Mouse (Mus musculus): ENCODE data around the gene 2010111I01Rik. TPM values are rescaled to one million over a fixed set of nuclear protein-coding genes. Genes with fewer than 3 reads are reported as not detected.
"Not testable (repeated sequence)": the region's sequence is repeated elsewhere in the genome, so short reads cannot be mapped to it uniquely, and the experiment has no call there.

The 2010111I01Rik gene
- polyA plus RNA-seq, 1 experiment from 2014 or later = 23.9 TPM

DNA sequence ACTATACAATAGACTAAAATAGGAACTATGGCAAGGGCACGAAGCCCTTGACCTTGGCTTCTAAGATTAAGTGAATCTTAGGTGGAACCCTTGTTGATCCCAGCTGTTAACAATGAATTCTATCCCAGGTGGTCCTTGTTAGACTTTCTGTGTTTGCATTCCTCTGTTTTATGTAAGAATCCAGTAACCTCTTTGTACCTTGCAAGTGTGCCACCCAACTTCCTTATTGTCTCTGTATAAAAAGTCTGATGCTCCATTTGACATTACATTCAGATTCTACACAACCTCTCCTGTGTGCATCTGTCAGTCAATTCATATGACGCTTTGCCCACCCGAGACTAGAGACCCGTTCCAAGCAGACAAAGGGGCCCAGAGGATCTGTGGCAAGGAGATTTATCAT lies 388.6 kb downstream of the 2010111I01Rik start:
- WGBS = 84% methylated on average over 4 of the region's 4 CpGs

DNA sequence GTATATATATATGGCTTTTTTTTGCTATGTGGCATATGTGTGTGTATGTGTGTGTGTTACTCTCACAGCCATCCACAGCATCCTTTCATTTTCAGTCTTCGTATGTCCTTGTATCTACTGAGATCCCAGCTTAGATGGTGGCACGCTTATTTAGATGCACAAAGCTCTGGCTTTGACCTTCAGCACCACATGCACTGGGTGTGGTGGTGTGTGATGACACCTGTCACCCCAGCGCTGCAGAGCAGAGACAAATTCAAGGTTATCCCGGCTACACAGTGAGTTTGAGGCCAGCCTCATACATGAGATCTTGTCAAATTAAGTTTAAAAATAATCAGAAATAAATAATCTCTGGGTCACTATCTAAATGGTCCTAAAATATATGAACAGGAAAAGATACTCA lies 391.4 kb downstream of the 2010111I01Rik start:
- 97% methylated on average over 4 of the region's 4 CpGs for WGBS
- Histone ChIP-seq H3K4me1 (no peaks in the 10 kb centered on the region), H3K36me3 (ENCODE audit: poor library complexity, severe bottlenecking) (no peaks in the 10 kb centered on the region), H3K9me3 (replicated peaks) (no peaks in the 10 kb centered on the region), H3K9ac (no peak overlapping the region), H3K27me3 (no peaks in the 10 kb centered on the region), H3K4me3 (no peak overlapping the region), H3K27ac (no peak overlapping the region), H3K4me2 (no peak overlapping the region)
- ATAC-seq = no peak

More for the DNA sequence above, 388.6 kb downstream of the 2010111I01Rik start:
- ATAC-seq; H3K9ac ChIP-seq; H3K4me3 ChIP-seq; H3K4me1 ChIP-seq; H3K27me3 ChIP-seq; H3K9me3 ChIP-seq (replicated peaks); H3K36me3 ChIP-seq (ENCODE audit: poor library complexity, severe bottlenecking); H3K27ac ChIP-seq; H3K4me2 ChIP-seq: not testable (repeated sequence)

DNA sequence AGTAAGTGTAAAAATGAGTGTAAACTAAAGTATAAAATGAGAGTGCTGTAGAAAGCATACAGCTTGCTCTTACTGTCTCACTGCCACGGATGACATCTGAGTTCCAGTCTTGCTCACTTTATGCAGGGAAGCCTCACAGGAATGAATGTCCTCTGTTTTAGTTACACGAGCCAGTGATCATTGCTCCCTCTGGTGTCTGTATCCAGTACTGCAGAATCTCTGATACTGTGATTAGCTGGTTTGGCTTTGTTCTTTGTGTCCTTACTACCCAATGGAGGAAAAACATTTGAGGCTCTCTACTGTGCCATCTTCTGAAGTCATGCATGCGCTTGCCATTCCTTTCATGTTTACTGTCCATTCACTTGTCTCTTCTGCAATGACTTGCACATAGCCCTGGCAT lies 391.9 kb downstream of the 2010111I01Rik start:
- peak; percentile 48 for ATAC-seq
- Histone ChIP-seq H3K27me3 (no peaks in the 10 kb centered on the region), H3K27ac (no peak overlapping the region), H3K9me3 (replicated peaks) (no peaks in the 10 kb centered on the region), H3K36me3 (ENCODE audit: poor library complexity, severe bottlenecking) (no peaks in the 10 kb centered on the region), H3K4me2 (no peak overlapping the region), H3K4me3 (no peak overlapping the region), H3K4me1 (no peaks in the 10 kb centered on the region), H3K9ac (no peak overlapping the region)
- 42% methylated on average over 3 of the region's 3 CpGs for WGBS

DNA sequence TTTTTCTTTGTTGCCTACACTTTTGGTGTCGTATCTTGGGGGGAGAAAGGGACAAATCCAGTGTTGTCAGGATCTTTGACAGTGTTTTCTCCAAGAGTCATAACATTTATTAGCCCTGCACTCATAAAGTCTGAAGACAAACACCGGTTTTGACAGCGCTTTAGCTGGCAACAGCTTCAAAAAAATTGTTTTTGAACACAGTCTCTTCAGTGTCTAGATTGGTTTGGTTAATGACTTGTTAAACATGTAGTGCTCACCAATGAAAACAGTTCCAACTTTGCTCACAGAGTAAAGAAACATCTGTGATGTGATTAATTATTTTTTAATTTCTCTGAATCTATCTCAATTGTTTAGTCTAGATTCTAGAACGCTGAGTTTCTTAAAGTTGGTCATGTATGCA lies 394.7 kb downstream of the 2010111I01Rik start:
- Histone ChIP-seq H3K27me3 (no peaks in the 10 kb centered on the region), H3K4me1 (no peaks in the 10 kb centered on the region), H3K27ac (no peak overlapping the region), H3K4me2 (no peak overlapping the region), H3K9ac (no peak overlapping the region), H3K36me3 (ENCODE audit: poor library complexity, severe bottlenecking) (no peaks in the 10 kb centered on the region), H3K4me3 (no peak overlapping the region), H3K9me3 (replicated peaks) (no peaks in the 10 kb centered on the region)
- ATAC-seq = no peak
- 91% methylated on average over 4 of the region's 4 CpGs for WGBS

DNA sequence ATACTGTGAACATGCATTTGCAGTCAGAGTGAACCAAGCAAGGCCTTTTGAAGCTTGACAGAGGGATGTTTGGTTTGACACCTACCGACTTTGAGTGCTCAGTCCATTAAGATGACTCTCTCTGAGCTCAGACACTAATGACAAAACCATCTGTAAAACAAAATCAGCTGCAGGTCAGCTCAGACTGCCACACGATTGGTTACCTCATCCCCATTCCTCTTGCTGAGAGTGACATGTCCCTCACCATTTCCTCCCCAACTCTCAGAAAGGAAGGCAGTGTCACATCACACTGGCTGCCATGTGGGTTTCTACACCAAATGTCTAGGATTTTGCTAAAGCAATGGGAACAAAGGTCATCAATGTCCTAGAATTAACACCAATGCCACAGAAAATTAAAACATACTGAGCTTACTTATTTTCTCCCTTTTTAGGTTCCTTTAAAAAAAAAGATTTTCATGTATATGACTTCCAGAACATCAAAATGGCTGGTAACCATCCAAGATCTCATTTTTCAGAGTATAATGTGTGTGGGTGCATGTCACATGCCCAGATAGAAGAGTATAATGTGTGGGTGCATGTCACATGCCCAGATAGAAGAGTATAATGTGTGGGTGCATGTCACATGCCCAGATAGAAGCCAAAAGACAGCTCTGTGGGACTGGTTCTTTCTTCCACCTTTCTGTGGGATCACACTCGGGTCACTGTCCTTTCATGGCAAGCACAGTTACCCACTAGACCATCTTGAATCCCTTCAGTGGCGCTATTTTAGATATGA lies 395.6 kb downstream of the 2010111I01Rik start:
- no peak for ATAC-seq
- Histone ChIP-seq H3K4me2 (no peak overlapping the region), H3K27ac (no peak overlapping the region), H3K36me3 (ENCODE audit: poor library complexity, severe bottlenecking) (no peaks in the 10 kb centered on the region), H3K9me3 (replicated peaks) (no peaks in the 10 kb centered on the region), H3K4me1 (no peaks in the 10 kb centered on the region), H3K9ac (no peak overlapping the region), H3K27me3 (no peaks in the 10 kb centered on the region), H3K4me3 (no peak overlapping the region)
- WGBS = 88% methylated on average over 4 of the region's 4 CpGs

DNA sequence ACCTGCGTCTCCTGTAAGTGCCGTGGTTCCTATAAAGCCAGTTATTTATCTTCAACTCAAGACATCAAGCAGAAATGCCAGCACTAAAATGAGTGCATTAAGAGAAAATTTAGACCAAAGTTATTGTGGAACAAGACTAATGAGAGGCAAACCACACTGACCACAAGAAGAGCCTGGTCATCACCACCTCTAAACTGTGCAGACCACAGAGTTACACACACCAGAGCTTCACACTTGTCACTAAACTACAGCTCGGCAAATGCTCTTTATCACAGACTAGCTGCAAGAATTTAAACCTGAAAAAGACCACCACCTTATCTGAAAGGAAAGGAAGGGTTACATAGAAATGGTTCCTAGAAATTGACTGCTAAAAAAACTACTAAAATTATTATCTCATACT lies 397.1 kb downstream of the 2010111I01Rik start:
- no peak overlapping the region for H3K9ac ChIP-seq
- no peaks in the 10 kb centered on the region for H3K9me3 ChIP-seq (replicated peaks)
- H3K27me3 ChIP-seq = no peaks in the 10 kb centered on the region
- H3K4me3 ChIP-seq = no peak overlapping the region
- no peak for ATAC-seq
- H3K4me2 ChIP-seq = no peak overlapping the region
- no peaks in the 10 kb centered on the region for H3K4me1 ChIP-seq
- H3K36me3 ChIP-seq (ENCODE audit: poor library complexity, severe bottlenecking) = no peaks in the 10 kb centered on the region
- WGBS = 95% methylated on average over 3 of the region's 3 CpGs
- no peak overlapping the region for H3K27ac ChIP-seq

DNA sequence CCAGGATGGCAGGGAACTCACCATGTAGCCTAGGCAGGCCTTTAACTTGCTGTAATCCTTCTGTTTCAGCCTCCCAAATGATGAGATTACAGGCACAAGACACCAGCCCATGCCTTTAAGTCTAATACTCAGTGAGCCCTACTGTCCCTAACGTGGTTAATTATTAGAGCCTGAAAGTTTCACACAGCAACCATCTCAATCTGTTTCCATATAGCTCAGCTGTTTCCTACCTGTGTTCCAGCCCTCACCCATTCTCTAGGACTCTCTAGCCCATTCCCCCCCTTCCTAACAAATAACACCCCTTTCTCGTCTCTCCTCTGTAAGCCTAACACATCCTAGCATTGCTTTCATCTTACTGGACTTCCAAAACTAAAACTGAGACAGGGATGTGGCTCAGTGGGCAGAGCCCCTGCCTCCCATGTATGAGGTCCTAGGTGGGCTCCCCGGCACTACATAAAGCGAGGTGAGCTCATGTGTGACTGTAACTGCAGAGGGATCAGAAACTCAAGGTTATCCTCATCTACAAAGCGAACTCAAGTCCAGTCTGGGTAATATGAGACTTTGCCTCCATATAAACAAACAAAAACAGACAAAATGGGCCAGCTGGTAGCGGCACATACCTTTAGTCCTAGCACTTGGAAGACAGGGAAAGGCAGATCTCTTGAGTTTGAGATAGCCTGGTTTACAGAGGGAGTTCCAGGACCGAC lies 408.9 kb downstream of the 2010111I01Rik start:
- Histone ChIP-seq H3K36me3 (ENCODE audit: poor library complexity, severe bottlenecking) (no peaks in the 10 kb centered on the region), H3K4me3 (no peak overlapping the region), H3K27me3 (no peaks in the 10 kb centered on the region), H3K9me3 (replicated peaks) (no peaks in the 10 kb centered on the region), H3K27ac (no peak overlapping the region), H3K4me1 (no peaks in the 10 kb centered on the region), H3K9ac (no peak overlapping the region), H3K4me2 (no peak overlapping the region)
- ATAC-seq = no peak
- 90% methylated on average over 7 of the region's 7 CpGs for WGBS

MicroRNAs encoded within 50 kb of the gene (microRNA counts, 519-probe panel; counts per million panel counts)
- microRNA mmu-miR-23b = 3,855 counts per million, percentile 76 among the panel's probes with 10 or more counts
- 3,519 counts per million, percentile 72 among the panel's probes with 10 or more counts for microRNA mmu-miR-24
- microRNA mmu-miR-27b = 2,128 counts per million, percentile 59 among the panel's probes with 10 or more counts

Small RNAs within 50 kb of the gene (microRNA-seq; reads per million reads assigned to microRNA genes)
- gene Mir23b (5,691 reads per million, percentile 91 among the genes with 10 or more reads in this experiment), gene Mir24-1 (not detected), gene Mir27b (545 reads per million, percentile 71 among the genes with 10 or more reads in this experiment), gene Mir3074-1 (not detected)

Other genes starting within 250 kb of the 2010111I01Rik start
- gene Platr25, start 204.2 kb upstream of the 2010111I01Rik start, polyA plus RNA-seq (2015; fragmentation: Nextera tagmentation; extraction: Ambion mirVana) = 32.5 and 37.1 TPM in 2 replicates
- gene Gm5141, start 179.1 kb upstream of the 2010111I01Rik start, polyA plus RNA-seq (2015; fragmentation: Nextera tagmentation; extraction: Ambion mirVana) = 11.0 and 12.4 TPM in 2 replicates
- gene Fbp2, start 106.5 kb upstream of the 2010111I01Rik start, polyA plus RNA-seq (2015; fragmentation: Nextera tagmentation; extraction: Ambion mirVana) = not detected in 2 replicates
- 0.42 TPM in 1 of 2 replicates, not detected in the other for gene Fbp1, start 76.6 kb upstream of the 2010111I01Rik start, polyA plus RNA-seq (2015; fragmentation: Nextera tagmentation; extraction: Ambion mirVana)